Mouse (Mus musculus) stomach, embryonic 14.5 days (tissue): Measurements from ENCODE around the gene Frmpd1. TPM values are rescaled to one million over a fixed set of nuclear protein-coding genes. Genes with fewer than 3 reads are reported as not detected.

ENCODE experiments used
- ATAC-seq: fragments of 200-750 bp; cut with Nextera tagmentation; 2 replicates; pipeline ENCODE4 v1.8.0; 2017; ENCODE audit warnings: low read depth, moderate TSS enrichment; ENCODE audit not compliant: insufficient number of reproducible peaks, insufficient read depth, low FRiP score
- H3K27ac ChIP-seq: fragments of 300-500 bp; sonication (generic); 2 replicates; pipeline ENCODE4 v1.5.1; 2014; ENCODE audit warnings: mild to moderate bottlenecking, low read length, moderate library complexity, mixed read lengths
- H3K27me3 ChIP-seq: fragments of 300-500 bp; sonication (generic); 2 replicates; pipeline ENCODE4 v1.6.1; 2014; ENCODE audit warnings: low read length, control low read depth, mixed read lengths; ENCODE audit not compliant: control insufficient read depth, insufficient read depth
- H3K36me3 ChIP-seq: fragments of 300-500 bp; sonication (generic); 2 replicates; pipeline ENCODE4 v1.6.1; 2014; ENCODE audit warnings: mild to moderate bottlenecking, control low read depth, low read length, moderate library complexity, mixed read lengths; ENCODE audit not compliant: control insufficient read depth, insufficient read depth
- H3K4me1 ChIP-seq: fragments of 300-500 bp; sonication (generic); 2 replicates; pipeline ENCODE4 v1.6.1; 2014; ENCODE audit warnings: low read length, control low read depth, mixed read lengths; ENCODE audit not compliant: control insufficient read depth, insufficient read depth
- H3K4me2 ChIP-seq: fragments of 300-500 bp; sonication (generic); replicated peaks from 2 replicates; pipeline ENCODE4 v1.6.1; 2014; ENCODE audit warnings: low read depth, low read length, control low read depth
- H3K4me3 ChIP-seq: fragments of 300-500 bp; sonication (generic); 2 replicates; pipeline ENCODE4 v1.5.1; 2014; ENCODE audit warnings: low read depth, low read length, control low read depth
- H3K9ac ChIP-seq: fragments of 300-500 bp; sonication (generic); replicated peaks from 2 replicates; pipeline ENCODE4 v1.6.1; 2014; ENCODE audit warnings: low read depth, mild to moderate bottlenecking, control low read depth, low read length, moderate library complexity, mixed read lengths
- H3K9me3 ChIP-seq: fragments of 300-500 bp; sonication (generic); 2 replicates; pipeline ENCODE4 v1.6.1; 2016; ENCODE audit warnings: low read depth, low read length, control low read depth; ENCODE audit not compliant: control insufficient read depth
- WGBS: fragments of 180-500 bp; shearing (Covaris S2); extraction: QIAGEN DNeasy Blood & Tissue Kit; methylation state at CpG from one replicate; pipeline ENCODE4 v1.1.7; 2014; 5-methylcytosine and 5-hydroxymethylcytosine counted together
- polyA plus RNA-seq: library from polyadenylated mRNA; unstranded; fragments of >200 nt; fragmentation: Nextera tagmentation; extraction: Ambion mirVana; gene quantifications from 2 replicates; pipeline ENCODE4 v1.2.1, GENCODE M21; 2014

Gene Frmpd1
- polyA plus RNA-seq, 1 experiment from 2014 or later: 1.1 TPM

GRCm38 (mm10) chr4:45243211-45243902 is 58.7 kb downstream of the Frmpd1 start:
- 49% methylated on average over 15 of the region's 15 CpGs for WGBS
- H3K9ac ChIP-seq: no peak overlapping the region
- no peaks in the 10 kb centered on the region for H3K36me3 ChIP-seq
- H3K27me3 ChIP-seq: no peaks in the 10 kb centered on the region
- H3K9me3 ChIP-seq: no peaks in the 10 kb centered on the region
- H3K4me3 ChIP-seq: no peak overlapping the region
- H3K27ac ChIP-seq: no peak overlapping the region
- H3K4me2 ChIP-seq: no peak overlapping the region
- ATAC-seq: no peak
- peaks cover 11% of the 10 kb centered on the region; the same call in 1 of the 2 replicates for H3K4me1 ChIP-seq

GRCm38 (mm10) chr4:45251265-45251664 is 66.6 kb downstream of the Frmpd1 start:
- Histone ChIP-seq H3K4me3 (no peak overlapping the region), H3K36me3 (no peaks in the 10 kb centered on the region), H3K27ac (no peak overlapping the region), H3K4me2 (no peak overlapping the region), H3K4me1 (0 out of 2 replicates have a peak, but pooled peaks cover 3% of the 10 kb centered on the region), H3K9me3 (no peaks in the 10 kb centered on the region), H3K9ac (no peak overlapping the region), H3K27me3 (no peaks in the 10 kb centered on the region)
- WGBS: 86% methylated on average over 8 of the region's 8 CpGs
- ATAC-seq: no peak

GRCm38 (mm10) chr4:45252861-45253262 is 68.2 kb downstream of the Frmpd1 start:
- no peak for ATAC-seq
- Histone ChIP-seq H3K36me3 (no peaks in the 10 kb centered on the region), H3K4me2 (no peak overlapping the region), H3K9me3 (no peaks in the 10 kb centered on the region), H3K4me3 (no peak overlapping the region), H3K9ac (no peak overlapping the region), H3K27ac (no peak overlapping the region), H3K4me1 (0 out of 2 replicates have a peak, but pooled peaks cover 3% of the 10 kb centered on the region), H3K27me3 (no peaks in the 10 kb centered on the region)
- WGBS: 63% methylated on average over 9 of the region's 9 CpGs

GRCm38 (mm10) chr4:45253839-45254601 is 69.3 kb downstream of the Frmpd1 start:
- ATAC-seq: no peak
- 0 out of 2 replicates have a peak, but pooled peaks cover 3% of the 10 kb centered on the region for H3K4me1 ChIP-seq
- no peaks in the 10 kb centered on the region for H3K27me3 ChIP-seq
- no peaks in the 10 kb centered on the region for H3K9me3 ChIP-seq
- H3K36me3 ChIP-seq: no peaks in the 10 kb centered on the region
- no peak overlapping the region for H3K4me2 ChIP-seq
- no peak overlapping the region for H3K27ac ChIP-seq
- 45% methylated on average over 11 of the region's 11 CpGs for WGBS
- no peak overlapping the region for H3K9ac ChIP-seq
- no peak overlapping the region for H3K4me3 ChIP-seq

GRCm38 (mm10) chr4:45259232-45259832 is 74.7 kb downstream of the Frmpd1 start:
- no peaks in the 10 kb centered on the region for H3K9me3 ChIP-seq
- no peaks in the 10 kb centered on the region for H3K36me3 ChIP-seq
- no peak overlapping the region for H3K9ac ChIP-seq
- H3K4me3 ChIP-seq: no peak overlapping the region
- no peaks in the 10 kb centered on the region for H3K27me3 ChIP-seq
- H3K4me1 ChIP-seq: 0 out of 2 replicates have a peak, but pooled peaks cover 1% of the 10 kb centered on the region
- H3K27ac ChIP-seq: no peak overlapping the region
- ATAC-seq: no peak
- 59% methylated on average over 4 of the region's 4 CpGs for WGBS
- no peak overlapping the region for H3K4me2 ChIP-seq

- no peaks in the 10 kb centered on the region for H3K27me3 ChIP-seq
- 94% methylated on average over 4 of the region's 4 CpGs for WGBS
- no peak overlapping the region for H3K4me3 ChIP-seq
- H3K9ac ChIP-seq: no peak overlapping the region
- H3K4me2 ChIP-seq: no peak overlapping the region
- no peaks in the 10 kb centered on the region for H3K4me1 ChIP-seq
- no peaks in the 10 kb centered on the region for H3K9me3 ChIP-seq
- no peaks in the 10 kb centered on the region for H3K36me3 ChIP-seq
- H3K27ac ChIP-seq: no peak overlapping the region
- ATAC-seq: no peak
Measured at GRCm38 (mm10) chr4:45261551-45261950, 76.9 kb downstream of the Frmpd1 start.

GRCm38 (mm10) chr4:45267883-45268282 is 83.2 kb downstream of the Frmpd1 start:
- H3K9ac ChIP-seq: no peak overlapping the region
- no peaks in the 10 kb centered on the region for H3K36me3 ChIP-seq
- no peaks in the 10 kb centered on the region for H3K9me3 ChIP-seq
- no peak overlapping the region for H3K27ac ChIP-seq
- H3K4me2 ChIP-seq: no peak overlapping the region
- no peak for ATAC-seq
- WGBS: 57% methylated on average over 3 of the region's 3 CpGs
- no peak overlapping the region for H3K4me3 ChIP-seq
- H3K4me1 ChIP-seq: peaks cover 2% of the 10 kb centered on the region; the same call in 1 of the 2 replicates
- no peaks in the 10 kb centered on the region for H3K27me3 ChIP-seq

- WGBS: 61% methylated on average over 10 of the region's 10 CpGs
- no peaks in the 10 kb centered on the region for H3K27me3 ChIP-seq
- H3K4me1 ChIP-seq: peaks cover 2% of the 10 kb centered on the region; the same call in 1 of the 2 replicates
- no peaks in the 10 kb centered on the region for H3K36me3 ChIP-seq
- no peaks in the 10 kb centered on the region for H3K9me3 ChIP-seq
- H3K4me3 ChIP-seq: no peak overlapping the region
- peak overlapping the region; percentile 10; the same call in 1 of the 2 replicates for H3K27ac ChIP-seq
- H3K4me2 ChIP-seq: 0 out of 2 replicates have a peak overlapping the region, but pooled peaks have one; percentile 2
- no peak overlapping the region for H3K9ac ChIP-seq
- peak; percentile 46; the same call in 1 of the 2 replicates for ATAC-seq
Measured at GRCm38 (mm10) chr4:45271041-45271452, 86.4 kb downstream of the Frmpd1 start.
